Mouse (Mus musculus): ENCODE results near the gene Faf1.

- TF ChIP-seq POLR2A (IDR thresholded peaks at IDR 0.05; ENCODE audit: low read depth, low read length), result no peak
- TF ChIP-seq CTCF (IDR thresholded peaks at IDR 0.05; ENCODE audit: borderline replicate concordance, insufficient read depth, low read length), result no peak
These were observed 23.1 kb upstream of the Faf1 start for GRCm38 (mm10) chr4:109653251-109653650.

Measured in embryonic fibroblast, embryonic 13.5 days (primary cell).